Mouse (Mus musculus) thymus, adult 2 months (tissue): ENCODE results near the gene Ptprj. TPM values are rescaled to one million over a fixed set of nuclear protein-coding genes. Genes with fewer than 3 reads are reported as not detected.

ENCODE experiments used
- DNase-seq: peaks from one replicate; pipeline ENCODE4 v3.0.0; 2021
- H3K27ac ChIP-seq: fragments of 200-500 bp; 2 replicates; pipeline ENCODE4 v1.5.1; 2012; ENCODE audit warnings: low read length, control low read depth; ENCODE audit not compliant: control insufficient read depth, insufficient read depth
- H3K27me3 ChIP-seq: fragments of 200-500 bp; 2 replicates; pipeline ENCODE4 v1.6.1; 2012; ENCODE audit warnings: mild to moderate bottlenecking, low read length, moderate library complexity, mixed read lengths; ENCODE audit not compliant: control insufficient read depth, insufficient read depth
- H3K36me3 ChIP-seq: fragments of 200-500 bp; 2 replicates; pipeline ENCODE4 v1.6.1; 2012; ENCODE audit warnings: mild to moderate bottlenecking, low read length, moderate library complexity; ENCODE audit not compliant: control insufficient read depth, insufficient read depth
- H3K4me1 ChIP-seq: fragments of 200-500 bp; replicated peaks from 2 replicates; pipeline ENCODE4 v1.6.1; 2012; ENCODE audit warnings: low read length; ENCODE audit not compliant: control insufficient read depth, insufficient read depth
- H3K4me3 ChIP-seq: fragments of 200-500 bp; 2 replicates; pipeline ENCODE4 v1.5.1; 2012; ENCODE audit warnings: mild to moderate bottlenecking, low read length, control low read depth, moderate library complexity; ENCODE audit not compliant: control insufficient read depth, insufficient read depth
- CTCF ChIP-seq: fragments of 200-500 bp; IDR thresholded peaks from 2 replicates; pipeline ENCODE4 v1.5.1; 2012; ENCODE audit warnings: mild to moderate bottlenecking, control low read depth, low read length, moderate library complexity, borderline replicate concordance; ENCODE audit not compliant: control insufficient read depth, poor library complexity, insufficient read depth; ENCODE audit errors: extremely low read depth
- POLR2A ChIP-seq: fragments of 200-500 bp; IDR thresholded peaks from 2 replicates; pipeline ENCODE4 v1.6.1; 2012; ENCODE audit warnings: mild to moderate bottlenecking, low read length, control low read depth, moderate library complexity; ENCODE audit not compliant: control insufficient read depth, poor library complexity, insufficient read depth; ENCODE audit errors: extremely low read depth
- WGBS: fragments of 180-500 bp; shearing (Covaris S2); methylation state at CpG from one replicate; pipeline ENCODE4 v1.1.7; 2018; 5-methylcytosine and 5-hydroxymethylcytosine counted together
- polyA plus RNA-seq: library from polyadenylated mRNA; depleted of rRNA; stranded (reverse); fragments of >200 nt; gene quantifications from 2 replicates; pipeline ENCODE4 v1.2.3, GENCODE M21; 2012

Ptprj gene
- polyA plus RNA-seq, 1 experiment: 5.0 TPM

DNA sequence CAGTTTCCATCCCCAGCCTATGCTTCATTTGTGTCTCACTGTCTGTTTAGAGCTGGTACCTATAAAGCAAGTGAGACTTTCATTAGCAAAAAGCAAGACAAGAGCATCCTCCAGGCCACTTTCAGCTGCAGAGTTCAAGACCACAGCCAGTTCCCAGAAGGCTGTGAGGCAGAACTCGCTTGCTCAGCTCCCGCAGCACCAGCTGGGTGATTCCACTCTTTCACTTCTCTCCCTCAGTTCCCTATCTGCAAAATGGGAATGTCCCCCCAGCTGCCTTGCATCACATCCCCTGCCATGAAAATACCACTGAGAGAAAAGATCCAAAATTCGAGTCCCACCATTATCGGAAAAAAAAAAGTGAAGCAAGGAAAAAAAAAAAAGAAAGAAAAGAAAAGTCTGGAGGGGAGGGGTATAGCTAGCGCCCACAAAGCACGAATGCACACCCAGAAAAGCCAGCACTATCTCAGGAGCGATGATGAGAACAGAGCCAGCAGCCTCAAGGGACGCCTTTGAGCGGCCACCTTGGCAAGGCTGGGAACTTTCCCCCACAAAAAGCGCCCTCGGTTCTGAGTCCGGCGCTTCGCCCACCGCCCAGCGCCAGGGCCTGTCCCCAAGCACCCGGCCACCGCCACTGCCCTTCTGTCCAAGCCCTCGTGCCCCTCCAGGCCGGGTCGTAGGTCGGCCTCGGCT, 1.3 kb downstream of the Ptprj start:
- TF ChIP-seq CTCF: no peak
- TF ChIP-seq POLR2A: 0 out of 2 replicates have a peak, but pooled peaks have one; percentile 28
- Histone ChIP-seq H3K27me3 (no peaks in the 10 kb centered on the region), H3K36me3 (no peaks in the 10 kb centered on the region), H3K27ac (no peak overlapping the region), H3K4me1 (peaks cover 31% of the 10 kb centered on the region), H3K4me3 (peak overlapping the region; percentile 48)
- WGBS: under 1% methylated on average over 23 of the region's 23 CpGs
- DNase-seq: no peak

DNA sequence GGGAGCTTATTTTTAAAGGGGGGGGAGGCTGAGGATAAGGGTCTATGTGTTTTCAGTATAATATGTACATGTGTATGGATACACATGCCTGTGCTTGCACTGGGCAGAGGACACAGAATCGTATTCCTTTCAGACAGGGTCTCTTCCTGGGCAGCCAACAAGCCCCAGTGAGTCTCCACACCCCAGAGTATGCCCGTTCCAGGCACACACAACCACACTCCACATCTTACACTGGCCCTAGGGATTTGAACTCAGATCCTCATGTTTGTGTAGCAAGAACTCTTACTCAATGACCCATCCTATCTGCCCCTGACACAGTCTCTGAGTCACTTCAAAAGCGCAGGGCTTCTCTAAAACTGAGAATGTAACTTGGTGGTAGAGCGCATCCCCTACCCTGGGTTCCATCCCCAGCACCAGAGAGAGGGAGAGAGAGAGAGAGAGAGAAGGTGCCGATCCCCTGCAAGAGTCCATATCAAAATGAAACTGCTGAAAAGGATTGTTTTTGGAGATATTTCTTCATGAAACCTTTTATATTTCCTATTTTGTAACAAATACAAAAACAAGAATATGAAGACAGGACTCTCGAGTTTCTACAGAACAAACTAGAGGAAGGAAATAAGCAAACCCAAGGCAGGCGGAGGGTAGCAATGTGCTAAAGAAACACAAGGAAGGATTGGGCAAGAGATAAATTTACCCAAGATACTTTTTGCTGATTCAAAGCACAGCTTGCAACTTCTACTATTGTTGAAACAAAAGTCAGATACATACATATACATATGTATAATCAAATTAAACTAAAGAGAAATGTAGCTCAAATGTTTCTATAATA, 2.8 kb downstream of the Ptprj start:
- Histone ChIP-seq H3K27ac (no peak overlapping the region), H3K36me3 (no peaks in the 10 kb centered on the region), H3K4me1 (peaks cover 32% of the 10 kb centered on the region), H3K27me3 (no peaks in the 10 kb centered on the region), H3K4me3 (no peak overlapping the region)
- no peak for DNase-seq
- TF ChIP-seq CTCF (no peak), POLR2A (no peak)
- 80% methylated on average over 7 of the region's 7 CpGs for WGBS

DNA sequence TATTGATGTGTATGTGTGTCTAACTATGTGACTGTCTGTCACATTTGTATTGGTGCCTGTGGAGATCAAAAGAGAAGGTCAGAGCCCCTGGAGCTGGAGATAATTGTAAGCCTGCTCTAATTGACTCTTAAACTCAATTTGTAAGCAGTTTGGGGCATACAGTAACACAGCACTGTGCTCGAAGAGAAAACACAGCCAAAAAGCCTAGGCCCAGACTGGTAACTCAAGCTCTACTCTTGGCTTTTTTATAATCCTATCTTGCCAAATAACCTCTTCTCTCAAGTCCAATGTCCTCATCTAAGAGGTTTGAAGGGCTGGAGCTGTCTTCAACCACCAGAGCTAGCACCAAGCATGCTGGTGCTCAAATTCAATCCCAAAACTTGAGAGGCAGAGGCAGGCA, 3.5 kb downstream of the Ptprj start:
- no peak for DNase-seq
- peaks cover 32% of the 10 kb centered on the region for H3K4me1 ChIP-seq
- TF ChIP-seq POLR2A (no peak), CTCF (no peak)
- no peaks in the 10 kb centered on the region for H3K36me3 ChIP-seq
- no peak overlapping the region for H3K27ac ChIP-seq
- WGBS: 94% methylated on average over 1 of the region's 1 CpGs
- no peak overlapping the region for H3K4me3 ChIP-seq
- H3K27me3 ChIP-seq: no peaks in the 10 kb centered on the region

DNA sequence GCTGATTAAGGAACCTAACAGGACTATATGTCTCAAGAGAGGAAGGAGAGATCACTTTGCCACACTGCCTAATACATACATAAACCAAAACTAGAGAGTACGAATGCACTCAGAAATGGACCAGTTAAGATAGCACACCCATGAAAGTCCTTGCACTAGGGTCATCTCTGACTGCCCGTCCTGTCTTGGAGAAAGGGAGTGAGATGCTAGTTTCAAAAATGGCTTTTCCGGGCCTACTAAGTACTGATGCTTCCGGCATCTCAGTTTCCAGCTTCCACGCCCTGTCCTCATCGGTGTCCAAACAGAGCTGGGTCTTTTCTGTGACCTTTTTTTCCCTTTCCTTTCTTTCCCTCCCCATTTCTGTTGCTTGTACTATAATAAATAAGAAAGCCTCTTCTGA, 4.0 kb downstream of the Ptprj start:
- Histone ChIP-seq H3K27me3 (no peaks in the 10 kb centered on the region), H3K27ac (no peak overlapping the region), H3K4me1 (peaks cover 29% of the 10 kb centered on the region), H3K36me3 (no peaks in the 10 kb centered on the region), H3K4me3 (no peak overlapping the region)
- DNase-seq: no peak
- 96% methylated on average over 6 of the region's 6 CpGs for WGBS
- TF ChIP-seq CTCF (no peak), POLR2A (no peak)

DNA sequence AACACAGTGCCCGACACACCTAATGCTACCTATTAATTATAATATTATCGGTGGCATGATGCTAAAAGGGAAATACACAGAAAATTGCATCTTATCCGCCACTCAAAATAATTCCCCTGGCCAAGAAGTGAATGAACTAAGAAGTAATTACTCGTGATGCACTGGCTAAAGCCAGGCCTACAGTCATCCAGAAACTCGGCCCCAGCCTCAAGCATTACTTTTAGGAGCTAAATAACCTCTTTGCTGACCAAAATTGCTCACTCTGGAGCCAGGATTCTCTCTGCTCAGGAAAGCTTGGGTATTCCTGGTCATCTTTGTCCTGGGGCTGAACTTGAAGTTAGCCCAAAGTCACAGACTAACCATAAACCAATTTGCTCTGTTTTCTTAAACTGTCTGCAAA, 4.7 kb downstream of the Ptprj start:
- Histone ChIP-seq H3K27ac (no peak overlapping the region), H3K4me3 (no peak overlapping the region), H3K36me3 (no peaks in the 10 kb centered on the region), H3K4me1 (peaks cover 22% of the 10 kb centered on the region), H3K27me3 (no peaks in the 10 kb centered on the region)
- TF ChIP-seq CTCF: no peak
- TF ChIP-seq POLR2A: no peak
- WGBS: 92% methylated on average over 5 of the region's 5 CpGs
- DNase-seq: no peak

DNA sequence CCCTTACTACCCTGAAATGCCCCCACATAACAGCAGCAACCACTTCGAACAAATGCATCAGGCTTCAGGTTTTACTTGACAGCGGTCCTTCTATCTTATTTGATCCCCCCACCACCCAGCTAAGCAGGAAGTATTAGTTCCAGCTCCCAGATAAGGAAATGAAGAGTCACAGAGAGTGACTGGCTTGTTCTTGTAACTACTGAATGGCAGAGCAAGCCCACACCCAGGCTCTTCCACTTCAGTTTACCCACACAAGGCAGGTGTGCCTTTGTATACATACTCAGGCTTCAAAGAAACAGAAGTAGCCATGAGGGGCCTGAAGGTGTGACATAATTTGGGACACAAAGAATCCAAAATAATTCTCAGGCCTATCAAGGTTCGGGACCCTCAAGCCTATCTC, 5.3 kb downstream of the Ptprj start:
- no peak for DNase-seq
- Histone ChIP-seq H3K4me3 (no peak overlapping the region), H3K27ac (no peak overlapping the region), H3K4me1 (peaks cover 23% of the 10 kb centered on the region), H3K27me3 (no peaks in the 10 kb centered on the region), H3K36me3 (no peaks in the 10 kb centered on the region)
- 42% methylated on average over 3 of the region's 3 CpGs for WGBS
- no peak for TF ChIP-seq POLR2A
